Mouse (Mus musculus) megakaryocyte, embryonic 14.5 days (primary cell): ENCODE results near the gene Ddx4.

Experiments used
- FLI1 ChIP-seq: IDR thresholded peaks from 2 replicates; pipeline ENCODE4 v1.6.1; 2012; ENCODE audit warnings: low read length, inconsistent platforms, mixed read lengths
- GATA1 ChIP-seq: IDR thresholded peaks from 3 replicates; pipeline ENCODE4 v1.6.1; 2012; ENCODE audit warnings: mixed read lengths, low read length, inconsistent platforms, borderline replicate concordance

- TF ChIP-seq GATA1 (no peak), FLI1 (no peak)
These were observed 20.5 kb upstream of the Ddx4 start for GRCm38 (mm10) chr13:112672797-112673196.
